Mouse (Mus musculus) bone marrow, adult 2 months (tissue): ENCODE results near the gene Erg.

ENCODE experiments used
- CTCF ChIP-seq: fragments of 200-500 bp; IDR thresholded peaks from 2 replicates; pipeline ENCODE4 v1.5.1; 2011; ENCODE audit warnings: low read length, control low read depth; ENCODE audit not compliant: control insufficient read depth, insufficient read depth
- POLR2A ChIP-seq: fragments of 200-500 bp; IDR thresholded peaks from 2 replicates; pipeline ENCODE4 v1.6.1; 2011; ENCODE audit warnings: low read depth, mild to moderate bottlenecking, control low read depth, low read length, borderline replicate concordance; ENCODE audit not compliant: control insufficient read depth

DNA sequence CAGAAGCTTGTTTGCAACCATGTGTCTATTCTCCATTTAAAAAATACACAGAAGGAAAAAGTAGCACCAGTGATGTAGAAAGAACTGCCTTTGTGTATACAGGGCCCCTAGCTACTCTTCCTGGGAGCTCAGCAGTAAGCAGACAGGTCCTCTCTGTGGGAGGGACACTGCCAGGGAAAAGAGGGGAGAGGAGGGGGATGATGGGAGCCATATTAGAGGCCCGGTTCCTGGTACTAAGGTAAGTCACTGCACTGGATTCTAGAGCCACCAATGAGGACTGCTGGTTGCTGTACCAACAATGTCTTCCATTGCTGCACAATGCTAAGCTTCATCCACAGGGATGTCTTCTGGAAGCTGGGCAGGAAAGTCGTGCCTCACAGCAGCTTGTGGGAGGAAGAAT is 80.3 kb downstream of the Erg start:
- TF ChIP-seq POLR2A: no peak
- no peak for TF ChIP-seq CTCF
